Mouse (Mus musculus) thymus, adult 2 months (tissue): Measurements from ENCODE around the gene Cstad.

Experiments used
- CTCF ChIP-seq: fragments of 200-500 bp; IDR thresholded peaks from 2 replicates; pipeline ENCODE4 v1.5.1; 2012; ENCODE audit warnings: mild to moderate bottlenecking, control low read depth, low read length, moderate library complexity, borderline replicate concordance; ENCODE audit not compliant: control insufficient read depth, poor library complexity, insufficient read depth; ENCODE audit errors: extremely low read depth
- POLR2A ChIP-seq: fragments of 200-500 bp; IDR thresholded peaks from 2 replicates; pipeline ENCODE4 v1.6.1; 2012; ENCODE audit warnings: mild to moderate bottlenecking, low read length, control low read depth, moderate library complexity; ENCODE audit not compliant: control insufficient read depth, poor library complexity, insufficient read depth; ENCODE audit errors: extremely low read depth

DNA sequence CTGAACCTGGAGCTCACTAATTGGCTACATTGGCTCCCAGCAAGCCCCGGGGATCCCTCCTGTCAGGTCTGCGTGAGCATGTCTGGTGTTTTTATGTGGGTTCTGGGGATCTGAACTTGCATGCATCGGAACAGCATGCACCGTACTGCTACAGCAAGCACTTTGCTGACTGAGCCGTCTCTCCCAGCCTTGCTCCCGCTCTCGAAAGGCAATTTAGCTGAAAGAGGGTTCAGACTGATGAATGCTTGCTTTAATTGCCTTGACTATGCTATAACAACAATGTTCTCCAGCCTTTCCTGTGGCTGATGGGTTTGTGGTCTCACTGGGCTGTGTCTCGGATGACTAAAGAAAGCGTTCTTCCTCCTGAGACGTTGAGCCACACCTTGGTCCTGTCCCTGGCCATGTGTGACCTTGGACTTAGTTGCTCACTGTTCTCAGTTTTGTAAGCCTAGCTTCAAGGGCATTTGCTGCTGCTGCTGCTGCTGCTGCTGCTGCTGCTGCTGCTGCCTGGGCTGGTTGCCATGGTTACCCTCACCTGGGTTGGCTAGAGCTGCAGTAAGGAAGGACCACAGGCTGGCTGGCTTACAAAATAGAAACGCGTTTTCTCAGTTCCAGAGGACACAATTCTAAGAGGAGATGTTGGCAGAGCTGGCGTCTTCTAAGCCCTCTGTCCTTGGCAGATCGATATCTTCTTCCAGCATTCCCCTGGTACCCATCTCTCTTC, 34.4 kb downstream of the Cstad start:
- no peak for TF ChIP-seq POLR2A
- TF ChIP-seq CTCF: no peak
